Mouse (Mus musculus) hindbrain, postnatal 0 days (tissue): ENCODE measurements at regions not wholly inside any gene's neighbourhood (a gene's known extent, or its start where the extent isn't known, plus 50 kb on each side); places are given as distances from the start of the nearest gene placed in this dataset.

Experiments
- ATAC-seq: fragments of 200-750 bp; cut with Nextera tagmentation; 2 replicates; pipeline ENCODE4 v1.8.0; 2017; ENCODE audit warnings: mild to moderate bottlenecking, moderate TSS enrichment, moderate library complexity
- DNase-seq: peaks from one replicate; pipeline ENCODE4 v3.0.0-alpha.2; 2015; ENCODE audit warnings: low spot score
- H3K27ac ChIP-seq: fragments of 300-500 bp; sonication (generic); 2 replicates; pipeline ENCODE4 v1.5.1; 2014; ENCODE audit warnings: mild to moderate bottlenecking
- H3K27me3 ChIP-seq: fragments of 300-500 bp; sonication (generic); 2 replicates; pipeline ENCODE4 v1.6.1; 2014; ENCODE audit warnings: low read length, mixed read lengths; ENCODE audit not compliant: insufficient read depth
- H3K36me3 ChIP-seq: fragments of 300-500 bp; sonication (generic); 2 replicates; pipeline ENCODE4 v1.6.1; 2014; ENCODE audit warnings: low read length, mixed read lengths; ENCODE audit not compliant: insufficient read depth
- H3K4me1 ChIP-seq: fragments of 300-500 bp; sonication (generic); 2 replicates; pipeline ENCODE4 v1.6.1; 2014; ENCODE audit warnings: antibody characterized with exemption, low read length, mixed read lengths; ENCODE audit not compliant: insufficient read depth
- H3K4me2 ChIP-seq: fragments of 300-500 bp; sonication (generic); 2 replicates; pipeline ENCODE4 v1.6.1; 2014; ENCODE audit warnings: low read depth, mild to moderate bottlenecking, low read length, moderate library complexity, mixed read lengths
- H3K4me3 ChIP-seq: fragments of 300-500 bp; sonication (generic); 2 replicates; pipeline ENCODE4 v1.5.1; 2014; ENCODE audit warnings: low read length
- H3K9ac ChIP-seq: fragments of 300-500 bp; sonication (generic); replicated peaks from 2 replicates; pipeline ENCODE4 v1.6.1; 2014; ENCODE audit warnings: mild to moderate bottlenecking, low read length, moderate library complexity, mixed read lengths
- H3K9me3 ChIP-seq: fragments of 300-500 bp; sonication (generic); 2 replicates; pipeline ENCODE4 v1.6.1; 2016; ENCODE audit warnings: low read length, mixed read lengths
- CTCF ChIP-seq: IDR thresholded peaks from 2 replicates; pipeline ENCODE4 v1.5.1; 2016; ENCODE audit warnings: antibody characterized with exemption, control low read depth, low read depth
- WGBS: fragments of 180-500 bp; shearing (Covaris S2); extraction: QIAGEN DNeasy Blood & Tissue Kit; methylation state at CpG from one replicate; pipeline ENCODE4 v1.1.7; 2014; 5-methylcytosine and 5-hydroxymethylcytosine counted together

DNA sequence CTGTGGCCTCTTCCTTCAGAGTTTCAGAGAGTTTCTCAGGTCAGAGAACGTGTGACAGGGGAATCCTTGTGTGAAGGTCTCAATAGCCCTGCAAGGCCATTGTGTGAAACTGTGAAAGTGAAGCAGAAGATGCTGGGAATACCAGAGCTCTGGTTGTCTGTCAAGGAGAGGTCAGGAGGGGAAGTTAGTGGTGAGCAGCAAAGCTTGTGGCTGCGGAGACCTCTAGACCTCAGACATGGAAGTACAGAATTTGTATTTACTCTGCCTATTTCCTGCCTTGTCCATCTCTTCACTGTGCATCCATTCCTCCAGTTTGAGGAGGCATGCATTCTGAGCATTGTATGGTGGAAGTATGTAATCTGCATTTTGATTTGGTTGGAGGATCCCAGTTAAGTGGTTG is 375.5 kb downstream of the Hsfy2 start:
- no peaks in the 10 kb centered on the region for H3K9me3 ChIP-seq
- ATAC-seq: no peak
- WGBS: 55% methylated on average over 2 of the region's 2 CpGs

DNA sequence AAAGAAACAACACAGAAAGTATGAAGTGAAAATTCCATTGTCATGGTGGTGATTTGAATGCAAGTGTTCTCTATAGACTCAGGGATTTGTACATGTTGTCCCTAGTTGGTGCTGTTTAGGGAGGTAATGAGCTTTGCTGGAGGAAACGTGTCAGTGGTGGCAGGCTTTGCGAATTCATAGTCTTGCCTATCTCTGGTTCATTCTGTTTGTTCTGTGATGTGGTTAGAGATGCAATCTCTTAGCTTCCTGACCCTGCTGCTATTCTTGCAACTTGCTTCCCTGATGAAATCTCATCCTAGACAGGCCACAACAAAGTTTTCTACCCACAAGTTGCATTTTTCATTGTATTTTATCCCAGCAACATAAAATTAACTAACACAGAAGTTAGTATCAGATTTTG is 376.5 kb downstream of the Hsfy2 start:
- Histone ChIP-seq H3K4me3 (no peak overlapping the region), H3K9ac (no peak overlapping the region), H3K4me1 (no peaks in the 10 kb centered on the region), H3K9me3 (no peaks in the 10 kb centered on the region), H3K36me3 (no peaks in the 10 kb centered on the region), H3K27me3 (no peaks in the 10 kb centered on the region), H3K27ac (no peak overlapping the region), H3K4me2 (no peak overlapping the region)
- WGBS: 80% methylated on average over 2 of the region's 2 CpGs
- no peak for ATAC-seq
- no peak for TF ChIP-seq CTCF
- no peak for DNase-seq

More for the DNA sequence above, 375.5 kb downstream of the Hsfy2 start:
- no peak overlapping the region for H3K4me2 ChIP-seq
- TF ChIP-seq CTCF: no peak
- no peaks in the 10 kb centered on the region for H3K4me1 ChIP-seq
- H3K27me3 ChIP-seq: no peaks in the 10 kb centered on the region
- no peak overlapping the region for H3K4me3 ChIP-seq
- no peak overlapping the region for H3K9ac ChIP-seq
- H3K36me3 ChIP-seq: no peaks in the 10 kb centered on the region
- DNase-seq: no peak
- H3K27ac ChIP-seq: no peak overlapping the region

DNA sequence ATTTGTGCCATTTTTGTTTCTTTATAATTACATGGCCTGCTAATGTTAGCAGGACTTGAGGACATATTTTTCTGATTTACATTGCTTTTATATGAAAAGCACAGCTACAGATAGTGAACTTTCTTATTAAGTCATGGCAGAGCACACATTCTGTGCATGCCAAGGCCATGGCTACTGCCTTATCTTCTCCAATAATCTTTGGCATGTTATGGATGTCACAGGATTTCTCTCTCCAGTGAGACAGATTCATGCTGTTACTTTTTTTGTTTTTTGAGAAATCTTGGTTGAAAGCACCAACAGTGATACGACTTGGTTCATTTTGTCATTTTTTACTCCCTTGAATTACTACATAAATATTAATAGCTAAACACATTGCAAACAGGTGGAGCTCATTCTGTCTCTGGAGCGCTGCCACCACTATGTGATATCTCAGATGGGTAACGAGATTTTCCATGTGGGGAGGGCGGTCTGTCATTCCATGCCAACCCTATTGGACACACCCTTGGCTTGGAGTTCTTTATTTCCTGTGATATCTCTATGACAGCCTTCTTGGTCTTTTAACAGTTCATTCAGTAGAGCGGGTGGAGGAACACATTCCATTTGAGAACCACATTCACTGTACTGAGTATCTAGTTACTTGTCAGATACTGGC is 380.3 kb downstream of the Hsfy2 start:
- Histone ChIP-seq H3K27me3 (no peaks in the 10 kb centered on the region), H3K4me2 (no peak overlapping the region), H3K9me3 (no peaks in the 10 kb centered on the region), H3K4me3 (no peak overlapping the region), H3K9ac (no peak overlapping the region), H3K27ac (no peak overlapping the region), H3K4me1 (no peaks in the 10 kb centered on the region), H3K36me3 (no peaks in the 10 kb centered on the region)
- ATAC-seq: no peak
- no peak for DNase-seq
- WGBS: 78% methylated on average over 5 of the region's 5 CpGs
- TF ChIP-seq CTCF: no peak

DNA sequence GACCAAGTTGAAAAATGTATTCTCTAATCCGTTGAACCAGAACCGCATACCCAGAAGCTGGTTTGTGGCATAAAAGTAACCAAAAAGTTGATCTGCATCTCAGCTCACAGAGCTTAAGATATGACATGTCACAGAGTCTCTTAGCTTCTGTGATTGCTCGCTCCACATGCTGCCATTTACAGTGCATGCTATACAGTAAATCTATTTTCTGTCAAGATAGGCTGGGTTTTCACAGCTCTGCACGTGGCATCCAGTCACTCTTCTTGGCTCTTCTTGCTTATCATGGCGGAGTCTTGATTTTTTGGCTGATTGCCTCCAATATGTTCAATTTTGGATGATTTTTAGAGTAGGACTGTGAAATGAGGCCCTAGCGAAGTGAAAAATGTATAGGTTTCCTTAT is 397.5 kb downstream of the Hsfy2 start:
- no peak overlapping the region for H3K4me2 ChIP-seq
- TF ChIP-seq CTCF: no peak
- no peaks in the 10 kb centered on the region for H3K4me1 ChIP-seq
- ATAC-seq: no peak
- no peak overlapping the region for H3K27ac ChIP-seq
- H3K36me3 ChIP-seq: no peaks in the 10 kb centered on the region
- WGBS: 84% methylated on average over 6 of the region's 6 CpGs
- H3K9me3 ChIP-seq: no peaks in the 10 kb centered on the region
- H3K4me3 ChIP-seq: no peak overlapping the region
- no peaks in the 10 kb centered on the region for H3K27me3 ChIP-seq
- H3K9ac ChIP-seq: no peak overlapping the region
- no peak for DNase-seq

DNA sequence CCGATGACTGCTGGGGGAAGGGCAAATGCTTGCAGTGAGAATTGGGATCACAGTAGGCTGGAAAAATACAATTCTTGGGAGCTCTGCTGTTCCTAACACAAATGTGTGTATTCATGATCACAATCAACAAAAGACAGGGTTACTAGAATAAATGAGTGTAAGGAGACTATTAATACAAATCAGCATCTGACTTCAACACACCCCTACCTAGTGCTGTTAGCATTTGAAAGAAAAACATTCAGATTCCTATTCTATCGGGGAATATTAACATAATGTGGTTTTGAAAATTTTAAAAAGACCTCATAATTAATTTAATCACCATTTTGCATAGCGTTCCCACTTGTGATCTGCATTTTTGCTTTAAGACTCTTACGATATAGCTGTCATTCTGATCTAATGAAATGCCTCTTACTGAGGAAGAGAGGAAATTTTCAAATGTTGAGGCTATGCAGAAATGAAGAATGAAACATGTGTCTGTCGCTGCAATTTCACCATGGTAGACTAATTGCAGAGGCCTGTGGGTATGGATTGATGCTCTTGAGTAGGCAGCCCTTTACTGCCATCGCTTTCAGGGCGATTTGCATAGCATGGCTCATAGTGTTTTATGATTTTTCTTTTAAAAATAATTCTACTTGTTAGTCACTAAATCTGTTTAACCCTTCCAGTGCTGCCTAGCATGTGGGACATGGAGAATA is 410.8 kb downstream of the Hsfy2 start:
- H3K9me3 ChIP-seq: no peaks in the 10 kb centered on the region
- no peaks in the 10 kb centered on the region for H3K4me1 ChIP-seq
- WGBS: 83% methylated on average over 7 of the region's 7 CpGs
- H3K4me2 ChIP-seq: no peak overlapping the region
- H3K9ac ChIP-seq: no peak overlapping the region
- no peaks in the 10 kb centered on the region for H3K36me3 ChIP-seq
- DNase-seq: no peak
- H3K27me3 ChIP-seq: no peaks in the 10 kb centered on the region
- no peak overlapping the region for H3K4me3 ChIP-seq
- no peak for ATAC-seq
- no peak for TF ChIP-seq CTCF
- H3K27ac ChIP-seq: no peak overlapping the region

DNA sequence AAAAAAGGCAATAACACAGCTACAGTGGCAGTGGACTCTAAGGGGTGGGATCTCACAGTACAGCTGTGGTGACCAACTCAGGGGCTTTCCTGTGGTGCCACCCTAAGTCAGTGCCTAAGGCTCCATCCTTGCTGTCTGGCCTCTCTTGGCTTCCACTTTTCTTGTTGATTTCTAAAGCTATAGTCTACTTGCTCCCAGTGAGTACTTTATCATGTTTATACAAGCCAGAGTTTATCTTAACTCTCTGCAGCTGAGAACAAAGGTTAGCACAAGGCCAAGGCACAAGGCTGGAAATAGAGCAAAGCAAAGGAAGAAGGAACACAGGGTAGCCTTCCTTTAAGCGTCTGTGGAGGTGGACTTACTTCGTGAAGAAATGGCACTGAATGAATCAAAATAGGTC is 417.5 kb downstream of the Hsfy2 start:
- no peak for TF ChIP-seq CTCF
- H3K9ac ChIP-seq: no peak overlapping the region
- DNase-seq (no peak), ATAC-seq (no peak)
- H3K4me3 ChIP-seq: no peak overlapping the region
- H3K27ac ChIP-seq: no peak overlapping the region
- H3K36me3 ChIP-seq: no peaks in the 10 kb centered on the region
- no peaks in the 10 kb centered on the region for H3K4me1 ChIP-seq
- 67% methylated on average over 2 of the region's 2 CpGs for WGBS
- no peaks in the 10 kb centered on the region for H3K9me3 ChIP-seq
- no peak overlapping the region for H3K4me2 ChIP-seq
- H3K27me3 ChIP-seq: no peaks in the 10 kb centered on the region

DNA sequence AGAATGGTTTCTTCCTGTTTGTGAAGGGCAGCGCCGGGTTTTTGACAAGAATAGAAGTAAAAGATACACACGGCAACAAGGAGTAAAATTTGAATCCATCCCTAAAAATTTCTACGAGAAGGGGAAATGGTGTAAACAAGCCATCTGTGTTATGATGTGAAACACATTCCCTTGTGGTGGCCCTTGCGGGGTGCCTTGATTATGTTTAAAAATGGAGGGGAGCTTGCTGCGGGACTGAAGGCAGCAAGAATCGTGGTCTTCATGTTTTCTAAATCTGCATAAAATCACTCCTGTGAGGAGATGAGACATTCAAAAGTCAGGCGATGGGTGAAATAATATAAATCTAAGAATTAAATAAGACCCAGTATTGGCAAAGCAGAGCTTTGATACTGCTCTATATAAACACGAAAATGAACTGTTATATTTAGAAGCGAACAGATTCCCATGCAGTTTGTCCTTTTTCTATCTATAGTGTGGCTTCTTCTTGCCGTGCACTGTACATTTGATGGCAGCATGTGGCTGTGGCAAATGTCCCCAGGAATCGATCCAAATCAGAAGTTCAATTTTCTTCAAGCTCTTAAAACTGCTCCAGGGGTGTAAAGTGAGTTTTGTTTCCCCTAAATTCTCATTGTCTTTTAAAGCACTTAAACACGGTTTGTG is 426.4 kb downstream of the Hsfy2 start:
- Histone ChIP-seq H3K4me3 (no peak overlapping the region), H3K4me2 (no peak overlapping the region), H3K9me3 (no peaks in the 10 kb centered on the region), H3K27me3 (no peaks in the 10 kb centered on the region), H3K27ac (no peak overlapping the region), H3K9ac (no peak overlapping the region), H3K36me3 (no peaks in the 10 kb centered on the region), H3K4me1 (no peaks in the 10 kb centered on the region)
- DNase-seq (no peak), ATAC-seq (no peak)
- 85% methylated on average over 13 of the region's 13 CpGs for WGBS
- TF ChIP-seq CTCF: no peak
